Mouse (Mus musculus) A20 (cell line): Measurements from ENCODE around the gene Calcoco2.

Source experiments
- DNase-seq: peaks from one replicate; pipeline ENCODE4 v3.0.0-alpha.2; 2011; ENCODE audit warnings: low read depth, low spot score

Calcoco2 gene

DNA sequence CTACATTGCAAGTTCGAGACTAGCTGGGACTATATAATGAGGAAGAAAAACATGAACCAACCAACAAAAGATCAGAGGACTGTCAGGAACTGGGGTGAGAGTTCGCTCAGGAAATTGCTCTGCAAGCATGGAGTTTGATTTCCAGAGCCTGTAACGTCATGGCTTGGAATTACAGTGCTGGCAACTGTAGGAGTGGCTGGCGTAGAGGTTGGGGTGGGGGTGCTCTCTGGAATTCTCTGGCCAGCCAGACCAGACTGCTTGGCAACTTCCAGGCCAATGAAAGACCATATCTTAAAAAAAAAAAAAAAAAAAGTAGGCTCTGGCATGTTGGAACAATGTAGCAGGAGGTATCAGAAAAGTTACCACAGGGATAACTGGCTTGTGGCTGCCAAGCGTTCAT is 31.0 kb downstream of the Calcoco2 start:
- DNase-seq: no peak

DNA sequence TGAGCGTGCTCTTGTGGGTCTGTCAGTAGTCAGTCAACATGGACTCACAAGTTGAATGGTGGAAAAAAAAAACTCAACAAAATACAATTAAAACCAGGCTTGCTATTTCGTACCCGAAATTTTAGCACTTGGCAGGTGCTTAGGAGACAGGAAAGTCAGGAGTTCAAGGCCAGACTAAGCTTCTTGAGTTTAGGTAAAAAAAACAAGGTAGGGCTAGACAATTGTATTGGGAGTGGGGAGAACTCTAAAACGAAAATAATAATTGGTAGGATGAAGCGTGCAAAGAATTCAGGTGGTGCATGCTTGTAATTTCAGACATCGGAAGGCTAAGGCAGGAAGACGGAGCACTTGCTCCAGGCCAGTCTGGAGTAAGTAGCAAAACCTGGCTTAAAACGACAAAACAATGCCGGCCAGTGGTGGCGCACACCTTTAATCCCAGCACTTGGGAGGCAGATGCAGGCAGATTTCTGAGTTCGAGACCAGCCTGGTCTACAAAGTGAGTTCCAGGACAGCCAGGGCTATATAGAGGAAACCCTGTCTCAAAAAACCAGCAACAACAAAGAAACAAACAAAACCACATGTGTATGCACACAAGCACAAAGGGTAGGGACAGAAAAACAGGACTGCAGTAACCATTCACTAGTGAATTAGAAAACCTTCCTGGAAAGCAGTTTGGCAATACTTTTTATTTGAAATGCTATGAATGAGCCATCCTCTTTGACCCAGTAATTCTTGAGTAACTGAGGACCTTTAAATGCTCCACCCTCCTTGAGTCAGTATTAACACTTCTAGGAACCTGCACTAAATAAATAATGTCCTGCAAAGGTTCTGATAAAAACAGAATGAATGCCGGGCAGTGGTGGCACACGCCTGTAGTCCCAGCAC is 35.3 kb downstream of the Calcoco2 start:
- DNase-seq: no peak

DNA sequence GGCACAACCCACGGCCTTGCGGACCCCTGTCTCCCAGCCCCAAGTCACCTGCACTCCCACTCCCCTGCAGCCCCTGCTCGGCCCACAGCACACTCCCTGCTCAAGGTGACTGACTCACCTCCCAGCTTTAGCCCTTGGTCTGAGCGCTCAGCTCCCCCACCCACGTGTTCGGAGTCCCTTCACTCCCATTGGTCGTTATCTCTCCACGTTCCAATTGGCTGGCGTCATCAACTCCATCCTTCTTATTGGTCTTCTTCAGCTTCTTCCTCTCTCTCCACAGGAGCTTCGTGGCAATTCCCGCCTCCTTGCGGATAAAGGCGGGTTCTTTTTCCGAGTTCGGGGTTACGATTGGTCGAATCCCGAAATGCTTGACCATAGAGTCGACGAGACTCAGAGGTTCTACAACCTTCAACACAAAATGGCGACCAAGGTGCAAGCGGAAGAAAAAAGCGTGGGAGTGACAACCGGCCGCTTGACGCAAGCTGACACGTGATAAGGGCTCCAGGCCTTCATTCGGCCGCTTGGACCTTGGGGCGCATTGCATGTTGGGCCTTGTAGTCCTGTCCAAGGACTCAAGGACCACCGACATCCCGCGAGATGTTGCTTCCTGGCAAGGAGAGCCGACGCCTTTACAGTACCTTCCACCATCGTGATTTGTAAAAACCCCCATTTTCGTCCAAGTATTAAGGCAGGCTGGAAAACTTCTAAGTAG is 36.1 kb downstream of the Calcoco2 start, which contains the start of gene Atp5g1:
Atp5g1 (minus strand) TSS at position 162 of the 712 bp plus-strand sequence.
- peak; percentile 99 for DNase-seq

DNA sequence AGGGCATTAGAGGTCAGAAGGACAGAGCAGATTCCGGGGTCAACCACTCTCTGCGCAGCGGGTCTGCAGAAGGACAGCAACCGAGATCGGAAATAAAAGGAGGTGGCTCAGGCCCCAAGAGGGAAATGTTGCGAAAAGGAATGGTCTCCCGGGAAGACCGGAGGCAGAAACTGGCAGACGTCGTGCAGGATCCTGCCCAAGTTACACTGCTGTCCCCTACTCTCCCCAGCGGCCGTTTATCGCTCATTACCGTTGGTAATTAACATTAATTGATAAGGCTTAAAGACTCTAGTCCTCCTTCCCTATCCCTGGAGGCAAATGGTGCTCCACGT is 36.6 kb downstream of the Calcoco2 start:
- no peak for DNase-seq

DNA sequence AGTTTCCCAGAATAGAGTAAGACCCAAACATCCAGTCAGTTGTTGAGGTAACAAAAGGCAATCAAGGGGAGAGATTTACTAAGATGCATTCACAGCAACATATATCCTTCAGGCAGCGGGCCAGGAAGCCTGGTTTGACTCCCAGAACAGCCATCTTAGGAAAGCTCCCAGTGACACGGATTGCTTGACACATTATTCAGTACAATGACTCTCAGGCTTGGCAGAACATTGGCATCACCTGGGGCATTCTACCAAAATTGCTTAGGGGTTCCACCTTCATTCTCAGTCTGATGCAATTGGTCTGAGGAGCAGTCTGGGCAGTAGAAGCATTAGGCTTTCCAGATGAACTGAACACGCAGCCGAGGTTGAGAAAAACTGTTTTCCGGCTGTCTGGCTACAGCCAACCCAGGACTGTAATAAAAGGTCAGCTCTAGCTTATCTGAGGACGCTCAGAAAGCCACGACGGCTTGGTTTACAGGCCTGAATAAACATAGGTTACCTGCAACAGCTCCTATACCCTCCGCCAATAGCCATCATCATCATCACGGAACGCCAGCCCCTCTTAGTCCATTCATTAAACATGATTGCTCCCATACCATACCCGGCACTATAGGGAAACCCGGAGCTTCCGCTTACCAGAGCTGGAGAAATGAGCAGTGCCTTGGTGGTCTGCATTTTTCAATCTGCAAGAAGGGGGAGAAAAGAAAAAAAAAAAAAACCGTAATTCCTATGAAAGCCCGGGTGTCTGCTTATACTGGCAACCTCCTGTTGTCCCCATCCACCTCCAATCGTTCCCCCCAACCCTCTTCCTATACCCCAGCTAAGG is 37.2 kb downstream of the Calcoco2 start:
- DNase-seq: peak; percentile 35

DNA sequence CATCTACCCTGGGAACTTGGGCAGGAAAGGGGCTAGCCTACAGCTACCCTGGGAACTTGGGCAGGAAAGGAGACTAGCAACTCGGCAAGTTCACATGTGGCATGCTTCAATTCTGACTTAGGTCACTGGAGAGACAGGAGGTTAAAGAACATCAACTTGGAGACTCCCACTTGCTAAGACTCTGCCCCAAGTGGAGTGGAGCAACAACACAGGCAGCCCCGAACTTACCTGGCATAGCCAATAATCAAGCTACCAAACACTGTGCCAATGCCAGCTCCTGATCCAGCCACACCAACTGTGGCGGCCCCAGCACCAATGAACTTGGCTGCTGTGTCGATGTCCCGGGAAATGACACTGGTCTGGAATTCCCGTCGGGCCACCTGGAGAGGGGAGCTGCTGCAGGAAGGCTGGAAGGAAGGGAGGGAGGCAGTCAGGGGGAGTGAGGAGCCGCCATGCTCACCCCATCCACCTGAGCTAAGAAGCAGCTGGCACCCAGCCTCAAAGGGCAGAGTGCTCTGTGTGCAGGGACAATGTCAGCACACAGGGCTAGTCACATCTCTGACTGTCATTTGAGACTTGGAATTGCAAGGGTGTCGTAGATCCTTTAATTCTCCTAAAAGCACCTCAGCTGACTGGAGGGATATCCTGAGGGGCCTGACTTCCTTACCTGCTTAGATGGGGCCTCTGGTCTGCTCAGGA is 38.3 kb downstream of the Calcoco2 start:
- no peak for DNase-seq

DNA sequence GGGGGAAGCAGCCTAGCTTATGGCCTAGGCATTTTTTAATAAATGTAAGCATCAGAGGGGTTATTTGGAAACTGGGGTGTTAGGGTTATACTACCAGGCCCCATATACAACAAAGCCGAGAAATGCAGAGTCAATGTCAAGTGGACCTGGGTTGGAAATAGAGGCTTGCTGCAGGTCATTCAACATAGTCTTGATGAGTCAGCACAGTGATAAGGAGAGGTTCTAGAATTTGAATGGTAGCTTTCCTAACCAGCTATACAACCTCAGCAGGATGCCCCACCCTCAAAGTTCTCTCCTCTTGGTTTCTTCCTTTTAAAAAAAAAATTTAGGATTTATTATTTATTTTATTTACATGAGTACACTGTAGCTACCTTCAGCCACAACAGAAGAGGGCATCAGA is 40.8 kb downstream of the Calcoco2 start:
- no peak for DNase-seq

DNA sequence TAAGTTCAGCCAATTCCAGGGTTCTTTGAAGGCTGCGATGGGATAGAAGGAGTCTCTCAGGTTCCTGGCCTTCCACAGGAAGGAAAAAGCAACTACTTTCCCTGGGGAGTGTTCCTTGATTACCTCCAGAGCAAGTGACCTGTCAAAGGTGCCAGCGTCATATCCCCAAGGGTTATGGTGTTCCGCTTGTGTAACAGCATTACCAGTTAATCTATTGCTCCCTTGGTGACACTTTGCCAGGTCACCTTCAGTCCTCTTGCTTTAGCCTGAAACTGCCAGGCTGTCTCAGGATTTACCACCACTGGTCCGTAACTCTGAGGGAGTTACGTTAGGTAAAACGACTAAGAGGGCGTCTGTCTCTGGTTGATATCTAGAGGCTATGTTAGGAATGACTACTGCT is 41.4 kb downstream of the Calcoco2 start:
- no peak for DNase-seq

DNA sequence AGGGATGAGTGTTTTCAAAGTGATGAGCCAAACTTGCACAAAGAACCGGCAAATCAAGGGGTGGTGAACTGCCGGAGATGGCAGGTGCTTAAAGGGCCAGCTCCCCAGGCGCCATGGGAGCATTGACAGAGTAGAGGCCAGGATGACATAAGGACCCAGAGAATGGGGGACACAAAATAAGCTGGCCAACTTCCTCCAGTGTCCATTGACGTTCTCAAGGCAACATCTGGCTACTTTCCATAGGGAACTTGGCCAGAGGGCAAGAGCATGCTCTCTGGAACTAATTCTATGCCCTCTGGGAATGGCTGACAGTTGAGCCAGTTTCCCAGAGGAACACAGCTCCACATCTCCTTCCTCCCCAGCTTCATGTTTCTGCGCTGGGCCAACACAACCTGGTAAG is 43.5 kb downstream of the Calcoco2 start:
- DNase-seq: no peak

DNA sequence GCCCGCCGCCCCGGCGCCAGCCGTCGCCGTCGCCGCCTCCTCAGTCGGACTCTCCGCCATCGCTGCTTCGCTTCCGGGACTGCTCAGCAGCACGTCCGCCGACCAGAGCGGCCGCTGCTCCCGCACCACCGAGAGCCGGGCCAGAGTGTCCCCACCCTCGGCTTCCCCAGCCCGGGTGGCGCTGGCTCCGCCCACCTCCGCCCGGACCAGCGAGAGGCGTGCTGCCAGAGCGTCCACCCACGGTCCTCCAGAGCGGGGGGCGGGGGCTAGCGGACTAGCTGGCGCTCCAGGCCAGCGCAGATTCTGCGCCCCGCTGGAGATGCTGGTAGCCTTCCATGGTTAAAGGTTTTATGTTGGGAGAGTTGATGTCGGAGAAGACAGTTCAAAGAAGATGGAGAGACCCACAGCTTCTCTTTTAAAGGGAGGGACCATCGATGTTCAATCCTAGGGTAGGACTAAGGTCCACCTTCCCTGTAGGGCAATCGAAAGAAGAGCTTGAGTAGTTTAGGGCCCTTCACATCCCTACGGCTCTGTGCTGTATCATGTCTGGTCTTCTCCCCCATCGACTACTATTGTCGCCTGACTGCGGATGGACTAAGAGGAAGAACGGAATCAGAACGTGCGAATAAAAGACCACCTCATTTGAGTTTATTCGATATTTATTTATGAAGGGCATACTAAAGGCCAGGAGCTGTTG is 46.4 kb downstream of the Calcoco2 start, which contains the start of gene Ube2z:
Ube2z (minus strand) TSS at position 174 of the 697 bp plus-strand sequence.
- DNase-seq: peak; percentile 96

DNA sequence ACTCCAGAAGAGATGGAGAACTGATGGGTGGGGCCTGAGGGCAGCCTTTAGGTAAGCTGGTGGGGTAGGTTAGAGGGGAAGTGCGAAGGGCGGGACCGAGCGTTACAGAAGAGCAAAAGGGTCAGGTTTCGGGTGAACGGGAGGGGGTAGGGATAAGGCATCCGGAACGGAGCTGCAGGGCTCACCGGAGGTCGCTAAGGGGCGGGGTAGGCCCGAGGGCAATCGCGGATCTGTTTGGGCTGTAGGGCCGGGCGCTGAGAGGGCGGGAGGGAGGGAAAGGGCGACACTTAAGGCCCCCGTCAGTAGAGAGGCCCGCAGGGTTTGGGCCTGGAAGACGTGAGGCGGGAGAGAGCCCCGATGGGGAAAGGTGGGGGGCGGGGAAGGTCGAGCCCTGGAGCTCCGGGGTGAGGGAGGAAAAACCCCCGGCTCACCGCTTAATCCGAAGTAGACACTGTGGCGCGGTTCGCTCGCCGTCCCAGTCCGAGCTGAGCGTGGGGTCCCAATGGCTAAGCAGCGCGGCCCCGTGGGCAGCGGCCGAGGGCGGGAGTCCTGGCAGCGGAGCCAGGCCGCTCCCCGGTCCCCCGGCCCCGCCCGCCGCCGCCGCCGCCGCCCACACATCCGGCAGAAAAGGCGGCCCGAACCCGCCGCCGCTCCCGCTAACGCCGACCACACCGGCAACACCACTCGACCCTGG is 47.1 kb downstream of the Calcoco2 start:
- DNase-seq: peak; percentile 79

DNA sequence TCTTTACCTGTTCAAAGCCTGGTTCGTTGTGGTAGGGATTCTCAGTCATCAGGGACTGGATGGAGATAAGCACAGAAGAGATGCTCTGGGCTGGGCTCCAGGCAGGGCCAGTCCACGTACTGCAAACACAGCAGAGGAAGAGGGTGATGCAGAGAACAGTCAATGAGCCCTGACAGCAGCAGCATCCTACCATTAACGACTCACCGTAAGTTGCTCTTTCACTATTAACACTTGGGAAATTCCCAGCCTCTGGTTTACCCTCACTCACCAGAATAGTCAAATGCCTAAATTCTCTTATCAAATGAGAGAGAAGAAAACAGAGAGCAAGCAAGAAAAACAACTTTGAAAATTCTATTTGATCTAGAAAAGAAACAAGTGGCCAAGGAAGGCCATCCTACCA is 53.5 kb downstream of the Calcoco2 start:
- DNase-seq: peak; percentile 69

DNA sequence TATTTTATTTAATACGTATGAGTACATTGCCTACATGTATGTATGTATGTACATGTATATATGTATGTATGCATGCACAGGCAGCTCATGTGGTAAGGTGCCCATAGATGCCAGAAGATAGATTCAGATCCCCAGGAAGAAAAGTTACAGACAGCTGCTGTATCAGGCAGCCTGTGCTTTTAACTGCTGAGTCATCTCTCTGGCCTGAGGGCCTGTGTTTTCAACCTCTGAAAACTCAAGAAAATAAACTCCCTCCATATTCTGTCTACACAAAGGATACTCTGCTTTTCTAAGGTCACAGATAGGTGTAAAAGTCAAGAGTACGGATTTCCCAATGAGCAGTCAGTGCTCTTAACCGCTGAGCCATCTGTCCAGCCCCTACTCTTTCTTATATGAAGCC is 60.9 kb downstream of the Calcoco2 start:
- DNase-seq: no peak

DNA sequence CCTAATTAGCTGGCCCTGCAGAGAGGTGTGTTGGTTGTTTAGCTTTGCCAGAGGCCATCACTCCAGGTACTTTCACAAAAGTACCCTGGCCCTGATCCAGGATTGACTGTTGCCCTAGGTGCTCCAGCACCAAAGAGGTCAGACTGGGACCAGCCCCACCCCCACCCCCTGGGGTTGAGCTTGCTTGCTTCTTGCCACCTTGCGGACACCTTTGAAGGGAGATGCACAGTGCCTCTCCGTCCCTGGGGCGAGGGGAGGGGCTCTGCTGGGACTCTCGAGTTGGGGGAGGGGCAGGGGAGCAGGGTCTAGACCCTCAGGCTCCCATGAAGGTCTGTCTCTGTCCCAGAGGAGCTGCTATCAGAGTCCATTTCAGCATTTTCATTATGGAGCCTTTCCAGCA is 61.8 kb downstream of the Calcoco2 start:
- DNase-seq: no peak
